Mouse (Mus musculus) forebrain, embryonic 10.5 days (tissue): Measurements from ENCODE around the gene Dusp18. TPM values are rescaled to one million over a fixed set of nuclear protein-coding genes. Genes with fewer than 3 reads are reported as not detected.

Experiments
- DNase-seq: peaks from one replicate; pipeline ENCODE4 v3.0.0-alpha.2; 2017; ENCODE audit warnings: low spot score; ENCODE audit errors: extremely low spot score
- H3K27ac ChIP-seq: fragments of 300-500 bp; sonication (generic); 2 replicates; pipeline ENCODE4 v1.5.1; 2016; ENCODE audit warnings: mild to moderate bottlenecking
- H3K27me3 ChIP-seq: fragments of 300-500 bp; sonication (generic); 2 replicates; pipeline ENCODE4 v1.6.1; 2016; ENCODE audit warnings: mild to moderate bottlenecking; ENCODE audit not compliant: poor library complexity, severe bottlenecking
- H3K36me3 ChIP-seq: fragments of 300-500 bp; sonication (generic); replicated peaks from 2 replicates; pipeline ENCODE4 v1.6.1; 2016; ENCODE audit warnings: mild to moderate bottlenecking, moderate library complexity
- H3K4me1 ChIP-seq: fragments of 300-500 bp; sonication (generic); 2 replicates; pipeline ENCODE4 v1.6.1; 2016
- H3K4me3 ChIP-seq: fragments of 300-500 bp; sonication (generic); 2 replicates; pipeline ENCODE4 v1.5.1; 2016; ENCODE audit warnings: mild to moderate bottlenecking, moderate library complexity
- H3K9me3 ChIP-seq: fragments of 300-500 bp; sonication (generic); 2 replicates; pipeline ENCODE4 v1.6.1; 2016; ENCODE audit warnings: mild to moderate bottlenecking, moderate library complexity
- WGBS: fragments of 180-500 bp; shearing (Covaris S2); methylation state at CpG from one replicate; pipeline ENCODE4 v1.1.7; 2016; 5-methylcytosine and 5-hydroxymethylcytosine counted together
- polyA plus RNA-seq: library from polyadenylated mRNA; unstranded; fragments of >200 nt; fragmentation: Nextera tagmentation; extraction: Ambion mirVana; gene quantifications from 2 replicates; pipeline ENCODE4 v1.2.1, GENCODE M21; 2016

Gene Dusp18
- 18.6 and 19.6 TPM in 2 replicates for polyA plus RNA-seq

DNA sequence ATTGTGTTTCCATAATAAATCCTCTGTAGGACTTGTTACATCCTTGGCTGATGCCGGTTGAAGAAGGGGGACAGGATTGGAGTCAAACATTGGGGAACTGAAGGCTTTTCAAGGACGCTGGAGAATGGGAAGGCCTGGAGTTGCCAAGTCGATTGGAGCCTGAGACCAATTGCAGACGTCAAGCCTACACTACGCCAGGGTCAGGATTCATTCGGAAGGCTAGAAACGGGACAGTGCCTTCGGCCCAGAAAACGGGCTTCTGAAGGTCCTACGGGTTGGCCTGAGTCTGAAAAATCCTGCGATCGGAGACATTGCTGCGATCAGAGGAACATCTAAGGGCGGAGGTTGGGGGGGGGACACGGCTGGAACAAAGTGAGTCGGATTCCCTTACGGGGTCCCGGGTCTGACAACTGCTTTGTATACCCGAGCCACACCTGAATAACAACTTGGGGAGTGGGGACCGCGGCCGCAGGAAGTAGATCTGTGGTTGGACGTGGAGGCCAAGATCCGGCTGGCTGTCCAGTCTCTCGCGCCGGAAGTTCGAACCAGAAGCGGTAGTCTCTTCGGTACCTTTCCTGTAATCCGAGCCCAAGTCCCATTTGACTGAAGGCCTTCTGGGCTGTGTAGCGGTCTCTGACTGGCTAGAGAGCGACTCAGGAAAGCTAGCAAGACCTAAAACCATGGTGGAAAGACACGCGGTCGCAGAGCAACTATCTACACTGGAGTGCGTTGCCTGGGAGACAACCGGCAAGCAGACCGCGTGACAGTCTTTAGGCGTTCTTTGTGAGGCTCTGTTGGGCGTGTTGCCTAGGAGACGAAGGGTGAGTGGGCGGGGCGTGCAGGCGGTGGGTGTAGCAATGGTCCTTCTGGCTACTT is at the start of gene Dusp18, which contains the start of gene 4921536K21Rik:
TSS of gene Dusp18 (plus strand) at position 835 of the 876 bp plus-strand sequence.
TSS of gene 4921536K21Rik (minus strand) at position 693 of the 876 bp plus-strand sequence.
- no peaks in the 10 kb centered on the region for H3K9me3 ChIP-seq
- 2% methylated on average over 46 of the region's 46 CpGs for WGBS
- peaks cover 23% of the 10 kb centered on the region for H3K4me1 ChIP-seq
- DNase-seq, result peak; percentile 98
- H3K36me3 ChIP-seq, result peaks cover 31% of the 10 kb centered on the region
- peak within 1 kb of the TSS; percentile 94 for H3K27ac ChIP-seq
- no peaks in the 10 kb centered on the region for H3K27me3 ChIP-seq
- H3K4me3 ChIP-seq, result peak within 1 kb of the TSS; percentile 65

DNA sequence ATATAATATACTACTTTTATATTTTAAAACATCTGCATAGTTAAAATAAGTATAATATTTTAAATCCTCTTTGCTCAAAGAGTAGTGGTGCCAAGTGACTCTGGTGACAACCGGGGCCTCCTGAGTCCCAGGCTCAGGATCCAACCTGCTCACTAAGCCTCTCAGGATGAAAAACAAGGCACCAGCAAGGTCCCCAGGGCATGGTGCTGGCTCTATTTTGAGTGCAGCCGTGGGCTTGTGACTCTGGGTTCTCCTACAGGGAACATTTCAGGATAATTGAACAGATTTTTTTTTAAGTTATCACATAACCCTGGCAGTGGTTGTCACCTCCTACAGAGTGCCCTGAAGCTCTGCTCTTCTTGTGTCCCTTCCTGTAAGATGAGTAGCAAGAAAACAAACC is 48.7 kb upstream of the Dusp18 start:
- WGBS, result 76% methylated on average over 2 of the region's 2 CpGs
- Histone ChIP-seq H3K27me3 (no peaks in the 10 kb centered on the region), H3K27ac (no peak overlapping the region), H3K4me1 (no peaks in the 10 kb centered on the region), H3K36me3 (no peaks in the 10 kb centered on the region), H3K9me3 (no peaks in the 10 kb centered on the region), H3K4me3 (no peak overlapping the region)
- no peak for DNase-seq

DNA sequence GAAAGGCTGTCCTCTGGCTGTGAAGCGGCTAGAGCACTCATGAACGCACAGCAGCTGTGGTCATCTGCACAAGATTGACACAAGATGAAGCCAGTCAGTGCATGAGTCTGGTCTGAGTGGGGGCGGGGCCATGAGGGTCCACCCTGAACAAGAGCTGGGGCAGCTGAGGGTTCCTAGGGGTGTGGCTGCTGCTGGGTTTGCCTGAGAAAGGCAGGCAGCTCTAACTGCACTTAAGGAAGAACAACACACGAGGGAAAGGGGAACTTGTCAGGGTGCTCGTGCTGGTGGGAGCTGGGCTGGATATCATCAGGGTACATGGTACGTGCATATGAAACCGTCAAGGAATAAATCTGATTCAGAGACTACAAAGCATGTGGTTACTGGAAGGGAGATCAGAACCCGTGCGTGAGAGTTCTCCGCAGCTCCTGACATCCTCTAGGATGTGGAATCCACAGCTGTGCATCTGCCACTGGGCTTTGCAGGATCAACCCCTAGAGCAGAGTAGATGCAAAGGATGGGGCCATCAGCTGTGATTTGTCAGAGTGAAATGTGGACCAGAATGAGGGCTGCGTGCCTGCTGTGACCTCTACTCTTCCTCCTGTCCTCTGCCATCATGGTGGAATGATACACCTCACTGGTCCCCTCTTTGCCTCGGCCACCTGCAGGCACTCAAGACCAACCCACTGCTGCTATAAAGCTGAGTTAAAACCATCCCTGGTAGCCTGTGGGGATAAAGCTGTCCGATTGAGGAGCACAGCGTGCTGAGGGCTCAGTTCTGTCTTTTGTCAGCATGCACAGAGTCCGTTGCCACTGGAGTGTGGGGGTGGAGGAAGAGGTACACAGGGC is 45.3 kb upstream of the Dusp18 start:
- 85% methylated on average over 15 of the region's 15 CpGs for WGBS
- H3K27ac ChIP-seq, result no peak overlapping the region
- no peaks in the 10 kb centered on the region for H3K27me3 ChIP-seq
- no peaks in the 10 kb centered on the region for H3K36me3 ChIP-seq
- no peaks in the 10 kb centered on the region for H3K4me1 ChIP-seq
- peaks cover 3% of the 10 kb centered on the region; the same call in 1 of the 2 replicates for H3K9me3 ChIP-seq
- no peak for DNase-seq
- H3K4me3 ChIP-seq, result no peak overlapping the region

- no peak for DNase-seq
- Histone ChIP-seq H3K27me3 (no peaks in the 10 kb centered on the region), H3K27ac (no peak overlapping the region), H3K9me3 (peaks cover 3% of the 10 kb centered on the region; the same call in 1 of the 2 replicates), H3K4me1 (no peaks in the 10 kb centered on the region), H3K4me3 (no peak overlapping the region), H3K36me3 (no peaks in the 10 kb centered on the region)
- WGBS, result 82% methylated on average over 2 of the region's 2 CpGs
Observed at GRCm38 (mm10) chr11:3850315-3850614, 44.8 kb upstream of the Dusp18 start.

DNA sequence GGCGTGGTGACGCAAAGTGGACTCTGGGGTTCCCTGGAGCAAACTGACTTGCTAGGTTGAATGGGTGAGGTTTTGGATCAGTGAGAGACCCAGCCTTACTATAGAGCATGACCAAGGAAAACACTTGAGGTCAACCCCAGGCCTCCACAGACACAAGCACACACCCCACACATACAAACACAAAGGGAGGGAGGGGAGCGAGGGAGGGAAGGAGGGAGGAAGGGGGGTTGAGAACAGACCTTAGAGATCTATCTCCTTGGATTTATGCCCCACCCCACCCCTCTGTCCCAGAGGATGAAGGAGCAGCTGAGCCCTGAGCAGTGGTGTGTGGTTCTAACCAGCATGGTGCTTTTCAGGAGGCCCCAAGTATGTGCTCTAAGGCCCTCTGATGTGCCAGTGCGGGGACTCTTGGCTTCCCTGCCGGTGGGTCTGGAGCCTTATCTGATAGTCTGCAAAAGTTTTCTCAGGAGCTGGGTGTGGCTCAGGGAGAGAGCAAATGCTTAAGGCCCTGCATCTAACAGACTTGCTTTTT is 44.2 kb upstream of the Dusp18 start:
- H3K27ac ChIP-seq, result no peak overlapping the region
- WGBS, result 71% methylated on average over 5 of the region's 5 CpGs

GRCm38 (mm10) chr11:3851872-3852271 is 43.2 kb upstream of the Dusp18 start:
- WGBS, result 89% methylated on average over 4 of the region's 4 CpGs
- no peak overlapping the region for H3K4me3 ChIP-seq

More for the DNA sequence above, 44.2 kb upstream of the Dusp18 start:
- no peaks in the 10 kb centered on the region for H3K36me3 ChIP-seq
- H3K4me3 ChIP-seq, result no peak overlapping the region
- peaks cover 3% of the 10 kb centered on the region; the same call in 1 of the 2 replicates for H3K9me3 ChIP-seq
- no peak for DNase-seq
- H3K27me3 ChIP-seq, result no peaks in the 10 kb centered on the region
- H3K4me1 ChIP-seq, result no peaks in the 10 kb centered on the region

GRCm38 (mm10) chr11:3853031-3853430 is 42.0 kb upstream of the Dusp18 start:
- 96% methylated on average over 10 of the region's 10 CpGs for WGBS
- Histone ChIP-seq H3K27me3 (no peaks in the 10 kb centered on the region), H3K27ac (no peak overlapping the region)

More at GRCm38 (mm10) chr11:3851872-3852271, 43.2 kb upstream of the Dusp18 start:
- no peak overlapping the region for H3K27ac ChIP-seq
- DNase-seq, result no peak
- no peaks in the 10 kb centered on the region for H3K27me3 ChIP-seq
- H3K36me3 ChIP-seq, result no peaks in the 10 kb centered on the region
- no peaks in the 10 kb centered on the region for H3K4me1 ChIP-seq
- peaks cover 3% of the 10 kb centered on the region; the same call in 1 of the 2 replicates for H3K9me3 ChIP-seq

DNA sequence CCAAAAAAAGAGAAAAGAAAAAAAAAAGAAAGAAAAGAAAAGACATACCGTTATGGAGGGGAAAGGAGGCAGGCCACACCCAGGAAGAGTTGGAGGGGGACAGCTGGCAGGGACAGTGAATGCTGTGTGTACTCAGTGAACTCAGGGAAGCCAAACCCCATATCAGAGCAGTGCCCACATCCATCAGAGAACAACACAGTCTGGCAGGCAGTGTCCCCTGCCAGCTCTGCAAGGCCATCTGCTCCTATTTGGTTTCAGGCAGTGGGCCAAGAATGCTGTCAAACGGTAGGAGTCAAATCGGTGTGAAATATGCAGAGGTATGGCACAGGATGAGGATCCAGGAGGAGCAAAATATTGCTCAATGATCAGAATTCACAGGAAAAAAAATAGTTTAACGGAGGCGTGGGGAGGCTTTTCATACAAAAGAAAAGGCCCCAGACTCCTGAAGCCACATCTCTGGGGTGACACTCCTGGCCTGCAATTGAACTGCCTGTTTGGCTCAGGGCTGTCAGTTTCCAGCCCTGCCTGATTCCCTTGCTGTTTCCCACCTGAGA is 41.5 kb upstream of the Dusp18 start:
- peaks cover 3% of the 10 kb centered on the region; the same call in 1 of the 2 replicates for H3K9me3 ChIP-seq
- DNase-seq, result no peak
- no peaks in the 10 kb centered on the region for H3K36me3 ChIP-seq
- no peaks in the 10 kb centered on the region for H3K4me1 ChIP-seq
- no peaks in the 10 kb centered on the region for H3K27me3 ChIP-seq
- no peak overlapping the region for H3K4me3 ChIP-seq
- no peak overlapping the region for H3K27ac ChIP-seq
- WGBS, result 94% methylated on average over 5 of the region's 5 CpGs

More at GRCm38 (mm10) chr11:3853031-3853430, 42.0 kb upstream of the Dusp18 start:
- Histone ChIP-seq H3K4me3 (no peak overlapping the region), H3K36me3 (no peaks in the 10 kb centered on the region), H3K9me3 (peaks cover 3% of the 10 kb centered on the region; the same call in 1 of the 2 replicates), H3K4me1 (no peaks in the 10 kb centered on the region)
- DNase-seq, result no peak

- Histone ChIP-seq H3K9me3 (peaks cover 3% of the 10 kb centered on the region; the same call in 1 of the 2 replicates), H3K27me3 (no peaks in the 10 kb centered on the region), H3K4me3 (no peak overlapping the region), H3K27ac (no peak overlapping the region), H3K4me1 (no peaks in the 10 kb centered on the region), H3K36me3 (no peaks in the 10 kb centered on the region)
- 87% methylated on average over 3 of the region's 3 CpGs for WGBS
- no peak for DNase-seq
Observed at GRCm38 (mm10) chr11:3854156-3854555, 40.9 kb upstream of the Dusp18 start.

DNA sequence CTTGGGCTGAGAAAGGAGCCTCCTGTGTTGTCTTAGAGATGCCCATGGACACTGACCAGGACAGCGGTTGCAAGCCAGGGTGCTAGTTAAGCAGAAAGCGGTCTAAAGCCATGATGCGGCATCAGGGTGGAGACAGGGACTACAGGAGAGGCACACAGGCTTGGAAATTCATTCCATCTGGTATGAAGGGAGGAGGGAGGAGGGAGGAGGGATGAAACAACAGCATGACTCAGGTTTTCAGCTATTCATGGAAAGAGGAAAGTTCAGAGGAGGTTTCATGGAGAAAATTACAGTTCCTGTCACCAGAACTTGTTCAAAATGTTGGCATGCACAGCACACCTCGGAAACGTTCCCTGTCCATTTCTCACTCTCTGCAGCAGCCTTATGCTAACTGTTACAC is 39.2 kb upstream of the Dusp18 start:
- 89% methylated on average over 5 of the region's 5 CpGs for WGBS
- H3K9me3 ChIP-seq, result peaks cover 3% of the 10 kb centered on the region; the same call in 1 of the 2 replicates
- no peaks in the 10 kb centered on the region for H3K4me1 ChIP-seq
- no peak overlapping the region for H3K4me3 ChIP-seq
- DNase-seq, result no peak
- H3K27me3 ChIP-seq, result no peaks in the 10 kb centered on the region
- H3K36me3 ChIP-seq, result no peaks in the 10 kb centered on the region
- no peak overlapping the region for H3K27ac ChIP-seq

- no peak overlapping the region for H3K4me3 ChIP-seq
- 79% methylated on average over 5 of the region's 5 CpGs for WGBS
Observed at GRCm38 (mm10) chr11:3857902-3858301, 37.1 kb upstream of the Dusp18 start.

GRCm38 (mm10) chr11:3859778-3860177 is 35.3 kb upstream of the Dusp18 start:
- DNase-seq, result no peak
- H3K36me3 ChIP-seq, result no peaks in the 10 kb centered on the region
- H3K9me3 ChIP-seq, result no peaks in the 10 kb centered on the region; the same call in 1 of the 2 replicates
- H3K27me3 ChIP-seq, result peaks cover 32% of the 10 kb centered on the region
- H3K27ac ChIP-seq, result no peak overlapping the region
- no peak overlapping the region for H3K4me3 ChIP-seq
- peaks cover 15% of the 10 kb centered on the region for H3K4me1 ChIP-seq
- 94% methylated on average over 4 of the region's 4 CpGs for WGBS

More at GRCm38 (mm10) chr11:3857902-3858301, 37.1 kb upstream of the Dusp18 start:
- Histone ChIP-seq H3K4me1 (no peaks in the 10 kb centered on the region), H3K27me3 (peaks cover 15% of the 10 kb centered on the region), H3K27ac (no peak overlapping the region), H3K9me3 (peaks cover 3% of the 10 kb centered on the region; the same call in 1 of the 2 replicates), H3K36me3 (no peaks in the 10 kb centered on the region)
- DNase-seq, result no peak
